23 mouse cellular contexts compared by ENCODE assay signal in genomic region chr19:24689531-24689930, GRCm38 (mm10). TPM values are rescaled to one million over a fixed set of nuclear protein-coding genes. Genes with fewer than 3 reads are reported as not detected.
"Had no signal": no experiment of that assay in that cellular context is flagged by ENCODE, and none has a peak within 500 bp of the region (broad histone marks: within the 10 kb centered on the region; RNA-seq: fewer than 3 reads in every experiment).

No protein-coding gene starts in this region.

- DNase-seq: layer of hippocampus, adult 9-11 months; liver; liver, postnatal 0 days; lung, embryonic 14.5 days; right cerebral cortex, adult 18-20 months; right cerebral cortex, postnatal 14 days; right cerebral cortex, postnatal 4 days; thymus, adult 2 months; thymus, postnatal 14 days; thymus, postnatal 4 days had no signal

- H3K9ac ChIP-seq: limb, embryonic 13.5 days; liver, embryonic 14.5 days; liver, postnatal 0 days; lung, embryonic 14.5 days; midbrain, embryonic 12.5 days; midbrain, embryonic 15.5 days; neural tube, embryonic 12.5 days; neural tube, embryonic 15.5 days had no signal

- ATAC-seq: inflammation-experienced regulatory T-cells, adult 6 months; intestine, embryonic 16.5 days; liver, postnatal 0 days; lung, postnatal 0 days; midbrain, embryonic 15.5 days had no signal

- H3K4me2 ChIP-seq: limb, embryonic 13.5 days; lung, embryonic 14.5 days; midbrain, embryonic 12.5 days; midbrain, embryonic 15.5 days; neural tube, embryonic 12.5 days; neural tube, embryonic 15.5 days had no signal

- H3K4me1 ChIP-seq: midbrain, embryonic 12.5 days; midbrain, embryonic 15.5 days; neural tube, embryonic 12.5 days; neural tube, embryonic 15.5 days had no signal

- H3K9me3 ChIP-seq: limb, embryonic 10.5 days; limb, embryonic 13.5 days; midbrain, embryonic 12.5 days; midbrain, embryonic 15.5 days; neural tube, embryonic 12.5 days; neural tube, embryonic 15.5 days had no signal

- H3K27me3 ChIP-seq: limb, embryonic 13.5 days; midbrain, embryonic 12.5 days; midbrain, embryonic 15.5 days; neural tube, embryonic 12.5 days; neural tube, embryonic 15.5 days had no signal

- H3K27ac ChIP-seq: layer of hippocampus, adult 2 months; limb, embryonic 10.5 days; limb, embryonic 13.5 days; liver, embryonic 14.5 days; macrophage; midbrain, embryonic 12.5 days; midbrain, embryonic 15.5 days; neural tube, embryonic 12.5 days; neural tube, embryonic 15.5 days; stomach, postnatal 0 days had no signal

- H3K36me3 ChIP-seq: limb, embryonic 10.5 days; limb, embryonic 13.5 days; midbrain, embryonic 12.5 days; midbrain, embryonic 15.5 days; neural tube, embryonic 12.5 days; neural tube, embryonic 15.5 days had no signal

- H3K4me3 ChIP-seq: layer of hippocampus, adult 2 months; limb, embryonic 10.5 days; limb, embryonic 13.5 days; midbrain, embryonic 12.5 days; midbrain, embryonic 15.5 days; neural tube, embryonic 12.5 days; neural tube, embryonic 15.5 days had no signal

RNA-seq across cellular contexts. Expression of gene Tmem252, which starts 15.7 kb away (rescaled TPM):
- polyA plus RNA-seq: inflammation-experienced regulatory T-cells, adult 6 months; macrophage had no signal
